Mouse (Mus musculus): Measurements from ENCODE around the gene Vmn1r200.
A peak's percentile ranks its signal among the peaks of the same experiment; 100 is the strongest.

Gene Vmn1r200

DNA sequence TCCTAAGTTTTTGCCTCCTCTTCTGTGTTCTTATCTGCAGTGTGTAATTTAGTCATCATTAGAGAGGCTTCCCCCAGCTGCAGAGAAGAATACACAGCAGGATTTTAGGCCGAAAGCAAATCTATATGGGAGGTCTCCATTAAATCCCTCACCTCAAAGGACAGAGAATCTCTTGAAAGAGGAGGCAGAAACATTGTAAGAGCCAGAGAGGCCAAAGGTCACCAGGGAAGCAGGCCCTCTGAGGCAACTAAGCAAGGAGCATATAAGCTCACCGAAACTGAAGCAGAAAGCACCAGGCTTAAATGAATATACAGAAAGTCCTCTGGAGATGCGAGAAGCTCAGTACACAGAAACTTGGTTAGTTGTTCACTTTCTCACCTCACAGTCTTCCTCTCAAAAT is at the start of gene Vmn1r200:
TSS of gene Vmn1r200 (plus strand) at position 301 of the 400 bp plus-strand sequence.
- no peak for DNase-seq

DNA sequence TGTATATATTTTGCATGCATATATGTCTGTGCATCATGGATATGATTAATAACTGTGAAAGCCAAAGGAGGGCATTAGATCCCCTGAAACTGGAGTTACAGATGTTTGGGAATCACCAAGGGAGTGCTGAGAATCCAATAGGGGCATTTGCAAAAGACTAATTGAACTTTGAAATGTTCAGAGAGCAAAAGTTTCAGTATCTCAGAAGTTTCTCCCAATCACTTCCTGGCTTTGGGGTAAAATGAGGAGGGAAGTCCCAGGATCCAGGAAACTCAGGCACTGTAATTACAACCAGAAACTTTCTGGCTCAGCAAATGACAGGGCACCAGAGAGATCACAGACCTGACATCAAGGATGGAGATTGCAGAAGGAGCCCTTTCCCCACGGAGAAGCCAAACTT is 40.1 kb upstream of the Vmn1r200 start, which contains the start of gene Vmn1r198:
TSS of gene Vmn1r198 (plus strand) at position 301 of the 400 bp plus-strand sequence.
- DNase-seq, result no peak

DNA sequence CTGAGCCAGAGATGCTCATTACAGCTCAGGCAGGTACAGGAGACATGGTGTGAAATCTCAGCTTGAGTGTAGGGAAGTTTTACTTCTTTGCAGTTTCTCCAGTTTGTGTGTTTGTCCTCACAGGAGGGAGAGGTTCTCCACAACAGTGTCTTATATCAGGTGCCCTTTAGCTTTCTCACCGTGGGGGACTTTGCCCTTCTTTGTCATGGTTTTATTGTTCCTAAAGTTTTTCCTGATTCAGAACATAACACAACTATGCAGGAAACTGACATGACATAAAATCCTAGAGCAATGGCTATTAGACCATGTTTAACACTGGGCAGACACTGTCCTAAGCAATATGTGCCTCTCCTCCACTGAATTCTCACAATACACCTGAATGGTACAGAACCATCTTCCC is 39.4 kb upstream of the Vmn1r200 start:
- no peak for DNase-seq

DNA sequence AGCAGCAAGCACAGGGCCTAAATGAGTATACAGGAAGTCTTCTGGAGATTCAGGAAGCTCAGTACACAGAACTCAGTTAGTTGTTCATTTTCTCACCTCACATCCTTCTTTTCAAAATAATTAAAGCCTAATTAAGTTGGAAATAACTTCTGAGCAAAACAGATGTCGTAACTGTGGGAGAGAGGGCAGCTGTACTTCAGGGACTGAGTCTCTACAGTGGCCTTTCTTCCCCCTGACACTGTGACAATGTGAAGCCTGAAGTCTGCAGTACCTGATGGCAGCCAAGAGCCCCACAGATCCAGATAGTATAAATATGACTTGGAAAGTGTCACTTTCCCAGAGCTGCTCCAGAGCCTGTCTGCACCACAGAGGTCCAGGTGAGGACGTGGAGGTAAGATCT is 10.7 kb upstream of the Vmn1r200 start, which contains the start of gene Vmn1r199:
TSS of gene Vmn1r199 (plus strand) at position 301 of the 400 bp plus-strand sequence.
- DNase-seq, result no peak

DNA sequence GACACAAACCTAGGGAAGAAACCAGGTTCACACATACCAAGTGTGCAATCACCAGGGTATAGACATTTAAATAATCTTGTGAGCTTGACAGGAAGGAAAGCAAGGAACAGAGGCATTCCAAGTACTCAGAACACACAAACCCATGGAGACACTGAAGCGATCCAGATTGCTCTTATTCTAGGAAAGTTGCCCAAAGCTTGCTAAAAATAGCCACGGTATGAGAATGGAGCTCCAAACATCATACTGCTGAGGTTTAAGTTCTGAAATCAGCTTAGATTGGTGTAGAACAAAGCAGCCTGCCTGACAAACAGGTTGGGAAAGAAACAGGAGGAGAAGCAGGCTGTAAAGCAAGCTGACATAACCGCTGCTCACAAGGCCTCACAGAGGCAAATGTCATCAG is 9.0 kb upstream of the Vmn1r200 start:
- peak; percentile 46 for DNase-seq

DNA sequence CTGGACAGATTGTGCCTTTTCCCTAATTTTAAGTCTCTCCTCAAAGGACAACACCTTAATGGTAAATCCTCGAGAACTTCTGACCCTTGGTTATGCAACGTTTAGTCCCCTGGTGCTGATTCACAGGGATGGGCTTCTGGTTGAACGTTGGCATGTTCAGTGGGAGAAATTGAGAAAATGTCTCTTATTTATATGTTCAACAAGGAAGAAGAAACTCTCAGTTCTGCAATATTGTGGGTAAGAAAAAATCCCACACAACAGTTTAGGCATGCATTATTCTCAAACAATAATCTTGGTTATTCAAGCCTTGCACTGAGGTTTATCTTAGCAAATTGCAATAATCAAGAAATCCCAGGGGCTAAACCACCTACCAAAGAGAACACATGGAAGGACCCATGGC is 6.8 kb upstream of the Vmn1r200 start:
- no peak for DNase-seq

DNA sequence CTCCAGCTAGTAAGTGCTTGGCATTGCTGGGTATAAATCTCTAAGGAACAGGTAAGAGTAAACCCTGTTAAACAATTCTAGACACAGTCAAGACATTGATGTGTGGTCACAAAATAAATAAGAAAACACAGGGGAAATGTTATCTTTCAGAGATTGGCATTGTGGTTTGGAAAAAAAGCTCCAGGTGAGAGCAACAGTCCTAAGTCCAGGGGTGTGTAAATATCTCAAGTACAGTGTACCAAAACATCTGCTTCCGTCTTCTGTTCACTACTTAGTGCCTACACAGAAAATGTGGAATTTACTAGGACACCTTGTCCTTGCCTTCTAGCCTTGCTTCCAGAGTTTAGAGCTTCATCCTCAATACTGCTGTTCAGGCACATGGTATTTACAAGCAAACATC is 3.1 kb upstream of the Vmn1r200 start:
- DNase-seq, result no peak

DNA sequence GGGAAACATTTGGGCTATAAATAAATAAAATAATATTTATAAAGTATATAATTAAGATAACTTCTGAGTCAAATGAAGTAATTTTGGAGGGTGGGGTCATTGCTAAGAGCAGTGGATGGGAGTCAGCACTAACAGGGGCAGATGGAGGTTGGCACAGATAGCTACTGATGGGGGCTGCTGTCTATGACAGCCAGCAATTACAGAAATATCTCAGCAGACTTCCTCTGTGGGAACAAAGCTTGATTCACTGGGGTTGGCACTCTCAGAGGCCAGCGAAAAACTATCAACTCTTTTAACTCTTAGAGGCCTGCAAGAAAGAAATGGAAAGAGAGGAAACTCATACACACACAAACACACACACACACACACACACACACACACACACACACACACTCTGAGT is 12.8 kb downstream of the Vmn1r200 start:
- no peak for DNase-seq

Data from right cerebral cortex, adult 18-20 months (tissue).